Mouse (Mus musculus): ENCODE measurements around the gene Itga9. TPM values are rescaled to one million over a fixed set of nuclear protein-coding genes. Genes with fewer than 3 reads are reported as not detected.

Itga9 gene
- polyA plus RNA-seq (2014; fragmentation: Illumina TruSeq; extraction: RNeasy Lipid Tissue Mini Kit (QIAGEN cat#74804); ENCODE audit: low read depth, low replicate concordance) = 8.9 TPM

DNA sequence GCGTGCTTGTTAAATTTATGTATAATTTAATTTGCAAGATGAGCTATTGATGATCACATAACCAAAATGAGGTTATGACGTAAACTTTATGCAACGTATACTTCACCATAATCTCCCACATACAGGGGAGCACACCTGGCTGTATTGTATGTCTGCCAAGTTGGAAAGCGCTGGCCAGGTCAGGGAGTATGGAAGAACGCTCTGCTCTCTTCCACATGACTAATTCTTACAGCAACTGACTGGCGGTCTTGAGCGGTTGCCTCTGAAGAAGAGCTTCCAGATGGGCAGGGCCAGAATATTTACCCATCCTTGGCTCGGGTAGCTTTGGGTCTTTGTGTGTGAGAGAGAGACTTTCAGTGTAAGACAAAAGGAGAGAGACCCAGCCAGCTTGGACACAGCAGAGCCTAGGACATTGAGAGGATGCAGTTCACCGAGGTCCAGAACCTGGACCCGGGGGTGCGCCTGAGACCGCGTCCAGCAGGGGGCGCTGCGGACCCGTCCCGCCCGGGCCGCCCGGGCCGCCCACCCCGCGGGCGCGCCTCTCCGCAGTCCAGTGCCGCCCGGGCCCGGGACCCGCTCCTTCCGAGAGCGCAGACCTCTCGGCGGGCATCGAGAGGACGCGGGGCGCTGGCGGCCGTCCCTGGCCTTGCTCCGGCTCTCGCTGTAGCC, at the start of gene Itga9:
Gene Itga9 (plus strand): TSS at position 543 of the 669 bp plus-strand sequence.

DNA sequence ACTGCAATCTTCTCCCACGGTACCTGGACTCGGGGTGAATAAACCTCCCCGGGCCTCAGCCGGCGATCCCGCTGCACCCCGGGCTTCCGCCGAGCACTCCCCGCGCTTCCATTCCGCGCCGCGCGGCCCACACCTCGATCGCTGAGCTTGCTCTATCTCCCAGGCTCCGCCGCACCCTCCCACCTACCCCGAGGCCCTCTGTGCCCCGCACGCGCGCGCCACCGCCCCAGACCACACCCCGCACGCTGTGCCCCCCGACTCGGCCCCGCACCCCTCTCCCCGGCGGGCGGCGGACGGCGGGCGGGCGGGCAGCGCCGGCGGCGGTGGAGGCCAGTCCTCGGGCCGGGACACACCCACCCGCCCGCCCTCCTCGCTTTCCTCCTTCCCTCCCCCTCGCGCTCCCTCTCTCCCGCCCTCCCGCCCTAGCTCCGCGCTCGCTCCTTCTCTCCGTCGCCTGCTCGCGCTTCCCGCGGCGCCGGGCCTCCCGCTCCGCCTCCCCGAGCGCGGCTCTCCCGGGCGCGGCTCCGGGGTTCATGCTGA, 319.7 kb downstream of the Itga9 start, which contains the start of gene Ctdspl:
Gene Ctdspl (plus strand): TSS at position 343 of the 540 bp plus-strand sequence.

Other genes with a start within 250 kb of the Itga9 start
- 0.19 TPM for gene Eomes, start 128.5 kb upstream of the Itga9 start, polyA plus RNA-seq (2014; fragmentation: Illumina TruSeq; extraction: RNeasy Lipid Tissue Mini Kit (QIAGEN cat#74804); ENCODE audit: low read depth, low replicate concordance)
- gene Golga4, start 100.4 kb upstream of the Itga9 start, polyA plus RNA-seq (2014; fragmentation: Illumina TruSeq; extraction: RNeasy Lipid Tissue Mini Kit (QIAGEN cat#74804); ENCODE audit: low read depth, low replicate concordance) = 73.9 TPM